Mouse (Mus musculus) embryonic facial prominence, embryonic 12.5 days (tissue): ENCODE measurements around the gene Als2cr12. TPM values are rescaled to one million over a fixed set of nuclear protein-coding genes. Genes with fewer than 3 reads are reported as not detected.
"Not testable (repeated sequence)": the region's sequence is repeated elsewhere in the genome, so short reads cannot be mapped to it uniquely, and the experiment has no call there.

Source experiments
- ATAC-seq: fragments of 200-750 bp; cut with Nextera tagmentation; 2 replicates; pipeline ENCODE4 v1.8.0; 2017; ENCODE audit not compliant: insufficient number of reproducible peaks, insufficient read depth, low FRiP score, low TSS enrichment
- H3K27ac ChIP-seq: fragments of 300-500 bp; sonication (generic); 2 replicates; pipeline ENCODE4 v1.5.1; 2016; ENCODE audit warnings: mild to moderate bottlenecking
- H3K27me3 ChIP-seq: fragments of 300-500 bp; sonication (generic); 2 replicates; pipeline ENCODE4 v1.6.1; 2016; ENCODE audit warnings: mild to moderate bottlenecking, moderate library complexity
- H3K36me3 ChIP-seq: fragments of 300-500 bp; sonication (generic); 2 replicates; pipeline ENCODE4 v1.6.1; 2016; ENCODE audit warnings: mild to moderate bottlenecking
- H3K4me1 ChIP-seq: fragments of 300-500 bp; sonication (generic); 2 replicates; pipeline ENCODE4 v1.6.1; 2016
- H3K4me2 ChIP-seq: fragments of 300-500 bp; sonication (generic); replicated peaks from 2 replicates; pipeline ENCODE4 v1.6.1; 2016; ENCODE audit warnings: mild to moderate bottlenecking, moderate library complexity
- H3K4me3 ChIP-seq: fragments of 300-500 bp; sonication (generic); 2 replicates; pipeline ENCODE4 v1.5.1; 2016; ENCODE audit warnings: mild to moderate bottlenecking
- H3K9ac ChIP-seq: fragments of 300-500 bp; sonication (generic); 2 replicates; pipeline ENCODE4 v1.6.1; 2016; ENCODE audit warnings: mild to moderate bottlenecking, moderate library complexity
- H3K9me3 ChIP-seq: fragments of 300-500 bp; sonication (generic); 2 replicates; pipeline ENCODE4 v1.6.1; 2016; ENCODE audit warnings: mild to moderate bottlenecking, moderate library complexity
- WGBS: fragments of 180-500 bp; shearing (Covaris S2); methylation state at CpG from one replicate; pipeline ENCODE4 v1.1.7; 2016; 5-methylcytosine and 5-hydroxymethylcytosine counted together
- polyA plus RNA-seq: library from polyadenylated mRNA; unstranded; fragments of >200 nt; fragmentation: Nextera tagmentation; extraction: Ambion mirVana; gene quantifications from 2 replicates; pipeline ENCODE4 v1.2.1, GENCODE M21; 2016

The Als2cr12 gene
- polyA plus RNA-seq, 1 experiment from 2014 or later, result not detected

- no peaks in the 10 kb centered on the region for H3K27me3 ChIP-seq
- H3K4me3 ChIP-seq, result no peak overlapping the region
- no peak overlapping the region for H3K27ac ChIP-seq
- no peaks in the 10 kb centered on the region for H3K9me3 ChIP-seq
- ATAC-seq, result no peak
- no peaks in the 10 kb centered on the region for H3K36me3 ChIP-seq
- no peak overlapping the region for H3K4me2 ChIP-seq
- WGBS, result 76% methylated on average over 6 of the region's 6 CpGs
- H3K4me1 ChIP-seq, result no peaks in the 10 kb centered on the region
- H3K9ac ChIP-seq, result no peak overlapping the region
Measured at GRCm38 (mm10) chr1:58617978-58618668, 77.7 kb downstream of the Als2cr12 start.

GRCm38 (mm10) chr1:58617076-58617475, 78.7 kb downstream of the Als2cr12 start:
- no peak overlapping the region for H3K27ac ChIP-seq
- no peak for ATAC-seq
- no peaks in the 10 kb centered on the region for H3K27me3 ChIP-seq
- no peak overlapping the region for H3K4me3 ChIP-seq
- H3K9ac ChIP-seq, result no peak overlapping the region
- H3K36me3 ChIP-seq, result no peaks in the 10 kb centered on the region
- WGBS, result 66% methylated on average over 5 of the region's 5 CpGs
- H3K4me2 ChIP-seq, result no peak overlapping the region
- H3K4me1 ChIP-seq, result no peaks in the 10 kb centered on the region
- H3K9me3 ChIP-seq, result no peaks in the 10 kb centered on the region

DNA sequence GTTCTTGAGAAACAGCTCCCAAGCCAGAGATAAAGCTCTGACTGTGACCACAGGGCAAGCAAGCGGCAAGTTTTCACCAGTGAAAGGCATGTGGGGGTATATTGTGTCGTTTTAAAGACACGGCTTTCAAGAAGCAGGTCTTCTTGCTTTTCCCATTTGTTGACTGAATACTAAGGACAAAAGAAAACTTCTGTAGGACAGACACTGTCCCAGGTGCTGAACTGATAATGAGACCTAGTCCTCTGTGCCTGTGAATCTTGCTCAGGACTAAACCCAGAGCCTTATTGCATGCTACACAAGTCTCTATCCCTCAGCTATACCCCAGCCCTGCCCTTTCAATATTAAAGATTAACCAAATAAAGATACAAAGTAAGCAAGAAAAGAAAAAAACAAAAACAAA, 79.6 kb downstream of the Als2cr12 start:
- Histone ChIP-seq H3K4me3 (no peak overlapping the region), H3K36me3 (no peaks in the 10 kb centered on the region), H3K27ac (no peak overlapping the region), H3K4me2 (no peak overlapping the region), H3K27me3 (no peaks in the 10 kb centered on the region), H3K9me3 (no peaks in the 10 kb centered on the region), H3K4me1 (no peaks in the 10 kb centered on the region), H3K9ac (no peak overlapping the region)
- no peak for ATAC-seq
- 69% methylated on average over 3 of the region's 3 CpGs for WGBS

DNA sequence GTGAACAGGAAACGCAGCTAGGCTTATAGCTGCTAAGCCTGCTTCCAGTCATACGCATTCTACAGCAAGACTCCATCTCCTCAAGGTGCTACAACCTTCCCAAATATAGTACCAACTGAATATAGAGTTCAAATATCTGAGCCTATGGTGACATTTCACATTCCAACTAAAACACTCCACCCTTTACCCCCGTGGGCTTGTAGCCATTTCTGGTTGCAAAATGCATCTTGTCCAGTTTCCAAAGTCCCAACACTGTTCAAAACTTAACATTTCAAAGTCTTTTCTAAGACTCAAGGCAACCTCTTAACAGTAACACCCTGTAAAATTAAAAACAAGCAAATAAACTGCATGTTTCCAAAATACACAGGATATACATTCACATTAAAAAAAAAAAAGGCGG, 80.6 kb downstream of the Als2cr12 start:
- Histone ChIP-seq H3K9ac (no peak overlapping the region), H3K27ac (no peak overlapping the region), H3K36me3 (no peaks in the 10 kb centered on the region), H3K4me1 (no peaks in the 10 kb centered on the region), H3K4me3 (no peak overlapping the region), H3K4me2 (no peak overlapping the region), H3K9me3 (no peaks in the 10 kb centered on the region), H3K27me3 (no peaks in the 10 kb centered on the region)
- 88% methylated on average over 4 of the region's 4 CpGs for WGBS
- ATAC-seq, result no peak

DNA sequence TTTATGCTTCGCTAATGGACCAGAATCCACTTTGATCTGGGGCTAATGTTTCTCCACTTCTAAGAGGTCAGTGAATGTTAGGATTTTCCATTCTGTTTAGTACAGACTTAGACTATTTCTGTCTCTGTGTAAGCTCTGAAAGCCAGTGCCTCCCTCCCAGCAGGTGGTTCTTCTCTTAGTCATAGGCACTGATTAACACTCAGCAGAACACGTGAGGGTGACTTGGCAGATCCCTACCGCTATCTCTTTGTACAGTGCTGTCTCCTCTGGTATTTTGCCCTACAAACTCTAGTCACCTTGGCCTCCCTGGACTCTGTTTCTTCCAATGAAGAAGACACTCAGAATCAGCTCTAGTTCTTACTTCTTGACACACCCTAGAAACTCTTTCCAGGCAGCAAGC, 81.4 kb downstream of the Als2cr12 start:
- H3K9me3 ChIP-seq, result no peaks in the 10 kb centered on the region
- WGBS, result 62% methylated on average over 3 of the region's 3 CpGs

GRCm38 (mm10) chr1:58613786-58614185, 82.0 kb downstream of the Als2cr12 start:
- Histone ChIP-seq H3K4me2 (no peak overlapping the region), H3K4me3 (no peak overlapping the region), H3K36me3 (no peaks in the 10 kb centered on the region), H3K9ac (no peak overlapping the region), H3K4me1 (no peaks in the 10 kb centered on the region), H3K27ac (no peak overlapping the region), H3K27me3 (no peaks in the 10 kb centered on the region), H3K9me3 (no peaks in the 10 kb centered on the region)
- WGBS, result 81% methylated on average over 6 of the region's 6 CpGs
- no peak for ATAC-seq

More for the DNA sequence above, 81.4 kb downstream of the Als2cr12 start:
- Histone ChIP-seq H3K27me3 (no peaks in the 10 kb centered on the region), H3K36me3 (no peaks in the 10 kb centered on the region), H3K4me2 (no peak overlapping the region), H3K27ac (no peak overlapping the region), H3K4me1 (no peaks in the 10 kb centered on the region), H3K9ac (no peak overlapping the region), H3K4me3 (no peak overlapping the region)
- ATAC-seq, result no peak

DNA sequence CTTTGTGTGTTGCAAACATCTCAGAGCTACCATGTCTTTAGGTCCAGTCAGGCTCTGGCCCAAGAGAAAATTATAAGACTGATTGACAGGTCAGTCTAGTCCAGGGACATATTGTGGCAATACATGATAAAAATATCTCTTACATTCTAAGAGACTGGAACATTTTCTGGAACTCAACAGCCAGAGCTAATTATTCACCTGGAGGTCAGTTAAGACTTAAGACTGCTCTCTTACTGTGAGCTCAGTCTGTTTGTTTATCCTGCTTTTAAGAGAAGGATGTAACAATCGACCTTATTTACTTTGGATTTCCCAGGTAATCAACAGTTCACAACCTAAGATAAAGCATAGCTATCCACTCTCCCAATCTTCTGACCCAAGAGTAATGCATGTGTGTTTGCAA, 85.2 kb downstream of the Als2cr12 start:
- Histone ChIP-seq H3K9ac (no peak overlapping the region), H3K9me3 (no peaks in the 10 kb centered on the region), H3K27ac (no peak overlapping the region), H3K27me3 (no peaks in the 10 kb centered on the region), H3K4me1 (no peaks in the 10 kb centered on the region), H3K36me3 (no peaks in the 10 kb centered on the region), H3K4me3 (no peak overlapping the region), H3K4me2 (no peak overlapping the region)
- 49% methylated on average over 1 of the region's 1 CpGs for WGBS
- no peak for ATAC-seq

GRCm38 (mm10) chr1:58610166-58610565, 85.6 kb downstream of the Als2cr12 start:
- Histone ChIP-seq H3K27ac (no peak overlapping the region), H3K9ac (no peak overlapping the region), H3K36me3 (no peaks in the 10 kb centered on the region), H3K9me3 (no peaks in the 10 kb centered on the region), H3K27me3 (no peaks in the 10 kb centered on the region), H3K4me1 (no peaks in the 10 kb centered on the region), H3K4me3 (no peak overlapping the region), H3K4me2 (no peak overlapping the region)
- no peak for ATAC-seq
- WGBS, result 72% methylated on average over 1 of the region's 1 CpGs

DNA sequence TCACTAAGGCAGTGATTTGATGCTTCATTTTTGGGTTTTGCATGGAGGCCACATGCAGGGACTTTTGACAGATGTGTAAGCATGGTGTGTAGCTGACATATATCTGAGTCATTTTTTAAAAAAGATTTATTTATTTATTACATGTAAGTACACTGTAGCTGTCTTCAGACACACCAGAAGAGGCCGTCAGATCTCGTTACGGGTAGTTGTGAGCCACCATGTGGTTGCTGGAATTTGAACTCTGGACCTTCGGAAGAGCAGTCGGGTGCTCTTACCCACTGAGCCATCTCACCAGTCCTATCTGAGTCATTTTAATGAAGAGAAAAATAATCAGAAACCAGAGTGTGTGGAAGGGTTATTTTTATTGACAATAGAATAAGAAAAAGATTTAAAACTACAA, 86.2 kb downstream of the Als2cr12 start:
- not testable (repeated sequence) for H3K9me3 ChIP-seq, H3K27ac ChIP-seq, H3K4me2 ChIP-seq, H3K9ac ChIP-seq, H3K27me3 ChIP-seq, ATAC-seq, H3K4me3 ChIP-seq, H3K4me1 ChIP-seq, H3K36me3 ChIP-seq
- 87% methylated on average over 5 of the region's 5 CpGs for WGBS

- WGBS, result 63% methylated on average over 4 of the region's 4 CpGs
- Histone ChIP-seq H3K4me2 (no peak overlapping the region), H3K36me3 (no peaks in the 10 kb centered on the region), H3K9me3 (no peaks in the 10 kb centered on the region), H3K27me3 (no peaks in the 10 kb centered on the region), H3K4me3 (no peak overlapping the region), H3K9ac (no peak overlapping the region), H3K4me1 (no peaks in the 10 kb centered on the region), H3K27ac (no peak overlapping the region)
- no peak for ATAC-seq
Measured at GRCm38 (mm10) chr1:58603738-58604137, 92.1 kb downstream of the Als2cr12 start.

- no peaks in the 10 kb centered on the region for H3K36me3 ChIP-seq
- H3K4me2 ChIP-seq, result no peak overlapping the region
- H3K9me3 ChIP-seq, result no peaks in the 10 kb centered on the region
- 83% methylated on average over 4 of the region's 4 CpGs for WGBS
- H3K27me3 ChIP-seq, result no peaks in the 10 kb centered on the region
- ATAC-seq, result no peak
- H3K27ac ChIP-seq, result no peak overlapping the region
- H3K4me1 ChIP-seq, result no peaks in the 10 kb centered on the region
- no peak overlapping the region for H3K4me3 ChIP-seq
- no peak overlapping the region for H3K9ac ChIP-seq
Measured at GRCm38 (mm10) chr1:58602681-58603080, 93.1 kb downstream of the Als2cr12 start.
